Mouse (Mus musculus) E14TG2a.4 (cell line): ENCODE measurements around the gene Sun3.

ENCODE experiments used
- CTCF ChIP-seq: conservative IDR thresholded peaks from 2 replicates; pipeline ENCODE4 v1.5.1; 2014; ENCODE audit warnings: low read length
- POU5F1 ChIP-seq: IDR thresholded peaks from 2 replicates; pipeline ENCODE4 v1.6.1; 2014; ENCODE audit warnings: low read length, borderline replicate concordance

DNA sequence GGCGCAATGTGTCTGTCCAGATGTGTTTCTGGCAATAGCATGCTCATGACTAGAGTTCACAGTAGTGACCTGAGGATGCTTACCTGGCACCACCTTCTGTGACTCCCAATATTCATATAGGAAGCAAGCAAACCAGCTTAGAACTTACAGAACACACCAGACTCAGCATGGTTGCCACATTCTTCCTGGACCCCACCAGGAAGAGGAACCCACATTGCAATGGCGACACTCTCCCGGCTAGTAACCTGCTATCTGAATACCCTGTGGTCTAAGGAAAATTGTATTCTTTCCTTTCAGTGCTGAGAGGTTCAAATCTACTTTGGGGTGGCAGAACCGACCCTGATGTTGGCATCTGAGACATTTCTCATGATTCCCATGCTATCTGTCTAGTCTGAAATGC, 70.6 kb downstream of the Sun3 start:
- TF ChIP-seq CTCF (no peak), POU5F1 (no peak)
